Mouse (Mus musculus): ENCODE measurements around the gene Gfer. TPM values are rescaled to one million over a fixed set of nuclear protein-coding genes. Genes with fewer than 3 reads are reported as not detected.
A peak's percentile ranks its signal among the peaks of the same experiment; 100 is the strongest.

The Gfer gene
- polyA plus RNA-seq, 1 experiment from 2014 or later, result 37.3 TPM

DNA sequence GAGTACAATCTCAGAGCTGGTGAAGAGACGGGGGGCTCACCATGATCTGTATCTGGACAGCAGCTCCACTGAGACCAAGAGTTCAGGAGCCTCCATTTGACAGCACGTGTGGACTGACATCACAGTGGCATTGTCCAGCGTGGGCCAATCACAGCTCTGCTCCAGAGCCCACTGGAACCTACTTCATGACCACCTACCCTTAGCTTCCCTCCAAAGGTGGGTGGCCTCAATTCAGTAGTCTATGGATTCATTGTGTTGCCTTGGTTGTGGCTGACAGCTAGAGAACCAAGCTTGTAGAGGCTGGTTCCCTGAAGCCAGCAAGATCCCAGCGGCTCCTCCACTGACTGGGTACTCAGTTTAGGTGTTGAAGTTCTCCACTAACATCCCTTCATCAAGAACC, 22.0 kb upstream of the Gfer start, which contains the start of the genes Rnf151 and Rps2:
Gene Rnf151, minus strand, starts transcription at position 121 of the 400 bp plus-strand sequence.
Gene Rps2, plus strand, starts transcription at position 174 of the 400 bp plus-strand sequence.
- H3K9ac ChIP-seq (ENCODE audit: low read depth, low read length), result no peak within 1 kb of the TSS; the same call in 1 of the 2 replicates
- no peaks in the 10 kb centered on the region for H3K9me3 ChIP-seq (ENCODE audit: control insufficient read depth, low read length)
- no peak for ATAC-seq
- peak within 1 kb of the TSS; percentile 62 for H3K4me2 ChIP-seq (ENCODE audit: low read length)
- peaks cover 23% of the 10 kb centered on the region for H3K4me1 ChIP-seq (ENCODE audit: control insufficient read depth, insufficient read depth, low read depth, low read length)
- H3K36me3 ChIP-seq (ENCODE audit: control insufficient read depth, insufficient read depth, low read length), result peaks cover 16% of the 10 kb centered on the region
- H3K27ac ChIP-seq (ENCODE audit: low read depth, low read length), result no peak within 1 kb of the TSS
- H3K27me3 ChIP-seq (replicated peaks; ENCODE audit: control insufficient read depth, insufficient read depth, low read length), result no peaks in the 10 kb centered on the region
- whole genome bisulfite sequencing, result 85% methylated on average over 4 of the region's 4 CpGs
- peak within 1 kb of the TSS; percentile 89 for H3K4me3 ChIP-seq (ENCODE audit: low read length)

DNA sequence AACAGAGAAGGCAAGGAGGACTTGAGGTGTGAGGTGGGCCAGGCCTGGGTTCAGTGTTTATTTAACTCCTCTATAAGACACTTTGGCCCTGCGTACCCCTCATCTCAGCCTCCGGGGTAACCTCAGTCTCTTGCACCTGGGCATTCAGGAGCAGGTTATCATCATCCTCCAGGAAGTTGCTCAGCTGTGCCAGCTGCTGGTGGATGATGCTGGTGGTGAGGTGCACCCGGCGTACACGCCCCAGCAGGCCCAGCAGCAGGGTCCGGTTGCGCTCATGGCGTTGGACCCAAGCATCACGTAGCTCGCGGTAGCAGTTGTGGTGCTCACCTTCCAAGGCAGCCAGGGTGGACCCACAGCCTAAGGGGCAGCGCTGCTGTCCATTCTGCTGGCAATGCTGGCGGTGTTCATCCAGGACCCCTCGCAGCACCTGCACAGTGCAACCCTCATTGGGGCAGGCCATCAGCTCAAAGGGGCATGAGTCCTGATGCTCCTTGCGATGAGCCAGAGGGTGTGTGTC, 20.3 kb upstream of the Gfer start:
- Histone ChIP-seq H3K27ac (ENCODE audit: low read depth, low read length) (no peak overlapping the region), H3K36me3 (ENCODE audit: control insufficient read depth, insufficient read depth, low read length) (peaks cover 7% of the 10 kb centered on the region), H3K4me1 (ENCODE audit: control insufficient read depth, insufficient read depth, low read depth, low read length) (peaks cover 9% of the 10 kb centered on the region), H3K4me3 (ENCODE audit: low read length) (no peak overlapping the region), H3K27me3 (replicated peaks; ENCODE audit: control insufficient read depth, insufficient read depth, low read length) (no peaks in the 10 kb centered on the region), H3K4me2 (ENCODE audit: low read length) (no peak overlapping the region), H3K9ac (ENCODE audit: low read depth, low read length) (no peak overlapping the region), H3K9me3 (ENCODE audit: control insufficient read depth, low read length) (no peaks in the 10 kb centered on the region)
- ATAC-seq, result no peak
- WGBS, result 95% methylated on average over 15 of the region's 15 CpGs

DNA sequence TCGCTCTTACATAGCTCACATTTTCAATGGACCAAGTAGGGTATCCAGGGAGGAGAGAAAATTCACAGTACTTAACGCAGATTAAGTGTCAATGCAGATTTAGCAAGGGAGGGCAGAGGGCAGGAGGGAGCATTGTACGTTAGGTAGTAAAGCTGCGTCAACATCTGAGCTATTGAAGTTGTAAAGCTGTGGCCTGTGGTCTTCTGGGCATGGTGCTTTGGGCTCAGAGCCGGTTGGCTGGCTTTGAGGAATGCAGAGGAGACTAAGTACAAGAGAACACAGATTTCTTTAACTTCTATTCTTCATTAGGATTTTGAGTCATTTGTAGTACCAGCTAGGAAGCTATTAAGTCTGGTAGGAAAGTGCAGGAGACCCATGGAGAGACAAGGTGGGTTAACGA, 19.6 kb upstream of the Gfer start:
- H3K4me3 ChIP-seq (ENCODE audit: low read length), result no peak overlapping the region
- 69% methylated on average over 6 of the region's 6 CpGs for WGBS
- H3K4me2 ChIP-seq (ENCODE audit: low read length), result no peak overlapping the region
- H3K4me1 ChIP-seq (ENCODE audit: control insufficient read depth, insufficient read depth, low read depth, low read length), result peaks cover 5% of the 10 kb centered on the region
- H3K27me3 ChIP-seq (replicated peaks; ENCODE audit: control insufficient read depth, insufficient read depth, low read length), result no peaks in the 10 kb centered on the region
- H3K27ac ChIP-seq (ENCODE audit: low read depth, low read length), result no peak overlapping the region
- H3K36me3 ChIP-seq (ENCODE audit: control insufficient read depth, insufficient read depth, low read length), result peaks cover 7% of the 10 kb centered on the region; the same call in 1 of the 2 replicates
- no peak for ATAC-seq
- no peak overlapping the region for H3K9ac ChIP-seq (ENCODE audit: low read depth, low read length)
- H3K9me3 ChIP-seq (ENCODE audit: control insufficient read depth, low read length), result no peaks in the 10 kb centered on the region

DNA sequence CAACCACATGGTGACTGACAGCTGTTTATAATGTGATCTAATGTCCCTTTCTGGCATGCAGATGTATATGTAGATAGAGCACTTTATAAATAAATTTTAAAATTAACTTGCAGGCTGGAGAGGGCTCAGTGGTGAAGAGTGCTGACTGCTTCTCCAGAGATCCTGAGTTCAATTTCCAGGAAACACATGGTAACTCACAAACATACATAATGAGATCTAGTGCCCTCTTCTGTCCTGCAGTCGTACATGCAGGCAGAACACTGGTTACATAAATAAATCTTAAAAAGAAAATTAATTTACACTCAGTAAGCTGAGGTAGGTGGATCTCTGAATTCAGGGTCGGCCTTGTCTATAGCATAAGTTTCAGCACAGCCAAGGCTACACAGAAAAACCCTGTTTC, 12.7 kb upstream of the Gfer start:
- Histone ChIP-seq H3K27me3 (replicated peaks; ENCODE audit: control insufficient read depth, insufficient read depth, low read length) (no peaks in the 10 kb centered on the region), H3K9me3 (ENCODE audit: control insufficient read depth, low read length) (no peaks in the 10 kb centered on the region), H3K36me3 (ENCODE audit: control insufficient read depth, insufficient read depth, low read length) (peaks cover 10% of the 10 kb centered on the region), H3K9ac (ENCODE audit: low read depth, low read length) (no peak overlapping the region), H3K4me2 (ENCODE audit: low read length) (no peak overlapping the region), H3K4me3 (ENCODE audit: low read length) (no peak overlapping the region), H3K27ac (ENCODE audit: low read depth, low read length) (no peak overlapping the region), H3K4me1 (ENCODE audit: control insufficient read depth, insufficient read depth, low read depth, low read length) (peaks cover 16% of the 10 kb centered on the region)
- WGBS, result 43% methylated on average over 2 of the region's 2 CpGs
- no peak for ATAC-seq

DNA sequence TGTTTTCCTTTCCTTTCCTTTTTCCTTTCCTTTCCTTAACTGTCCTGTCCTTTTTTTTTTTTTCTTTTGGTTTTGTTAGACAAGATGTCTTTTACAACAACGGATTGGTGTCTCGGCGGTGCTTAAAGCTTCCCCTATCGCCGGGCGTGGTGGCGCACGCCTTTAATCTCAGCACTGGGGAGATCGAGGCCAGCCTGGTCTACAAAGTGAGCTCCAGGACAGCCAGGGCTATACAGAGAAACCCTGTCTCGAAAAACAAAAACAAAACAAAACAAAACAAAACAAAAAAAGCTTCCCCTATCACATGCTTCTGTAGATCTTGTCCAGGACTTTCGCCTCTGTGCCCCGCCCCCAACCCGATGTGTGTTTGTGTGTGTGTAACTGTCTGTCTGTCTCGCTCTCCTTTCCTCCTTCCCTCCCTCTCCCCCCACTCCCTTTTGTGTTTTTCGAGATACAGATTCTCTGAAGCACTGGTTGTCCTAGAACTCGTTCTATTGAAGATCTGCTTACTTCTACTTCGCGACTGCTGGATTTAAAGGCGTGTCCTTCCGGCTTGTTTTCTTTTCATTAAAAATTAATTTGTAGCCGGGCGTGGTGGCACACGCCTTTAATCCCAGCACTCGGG, 12.0 kb upstream of the Gfer start:
- Histone ChIP-seq H3K27me3 (replicated peaks; ENCODE audit: control insufficient read depth, insufficient read depth, low read length) (no peaks in the 10 kb centered on the region), H3K27ac (ENCODE audit: low read depth, low read length) (peak overlapping the region; percentile 79), H3K9me3 (ENCODE audit: control insufficient read depth, low read length) (no peaks in the 10 kb centered on the region), H3K4me2 (ENCODE audit: low read length) (peak overlapping the region; percentile 66), H3K9ac (ENCODE audit: low read depth, low read length) (peak overlapping the region; percentile 78), H3K4me3 (ENCODE audit: low read length) (peak overlapping the region; percentile 86), H3K36me3 (ENCODE audit: control insufficient read depth, insufficient read depth, low read length) (peaks cover 10% of the 10 kb centered on the region), H3K4me1 (ENCODE audit: control insufficient read depth, insufficient read depth, low read depth, low read length) (peaks cover 16% of the 10 kb centered on the region)
- peak; percentile 75 for ATAC-seq
- WGBS, result 5% methylated on average over 24 of the region's 24 CpGs

DNA sequence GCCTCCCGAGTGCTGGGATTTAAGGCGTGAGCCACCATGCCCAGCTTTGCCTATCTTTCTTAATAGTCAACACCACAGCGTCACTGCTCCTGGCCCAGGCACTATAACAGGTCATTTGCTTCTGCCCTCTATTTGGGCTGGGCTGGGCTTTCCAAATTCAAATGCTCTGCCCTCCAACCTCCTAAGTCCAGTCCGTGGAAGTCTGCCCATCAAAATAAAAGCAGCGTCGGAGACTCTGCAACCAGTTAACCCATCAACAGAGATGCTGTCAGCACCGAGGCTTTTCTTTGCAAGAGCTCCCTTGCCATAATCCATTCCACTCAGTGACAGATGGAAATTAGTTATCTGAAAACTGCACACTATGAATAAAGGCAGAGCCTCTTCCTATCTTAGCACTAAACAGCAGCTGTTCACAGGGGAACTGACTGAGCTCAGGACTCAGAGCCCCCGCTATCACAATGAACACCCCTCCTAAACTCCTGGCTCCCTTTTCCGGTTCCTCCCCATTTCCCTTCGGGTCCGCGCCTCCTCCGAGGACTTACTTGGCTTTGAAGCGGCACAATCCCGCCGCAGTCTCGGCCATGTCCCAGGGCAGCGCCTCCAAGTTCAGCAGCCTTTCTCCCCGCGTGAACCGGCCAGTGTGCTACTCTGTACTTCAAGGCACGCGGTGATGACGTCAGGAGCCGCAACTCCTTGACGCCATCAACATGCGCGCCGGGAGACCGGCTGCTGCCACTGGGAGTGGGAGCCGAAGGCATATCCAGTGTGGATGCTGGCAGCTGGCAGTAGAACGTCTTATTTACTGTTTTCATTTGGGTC, 11.2 kb upstream of the Gfer start, which contains the start of gene Tbl3:
Gene Tbl3, minus strand, starts transcription at position 679 of the 819 bp plus-strand sequence.
- 4% methylated on average over 32 of the region's 32 CpGs for WGBS
- Histone ChIP-seq H3K4me3 (ENCODE audit: low read length) (peak within 1 kb of the TSS; percentile 86), H3K27ac (ENCODE audit: low read depth, low read length) (peak within 1 kb of the TSS; percentile 79), H3K9me3 (ENCODE audit: control insufficient read depth, low read length) (no peaks in the 10 kb centered on the region), H3K4me1 (ENCODE audit: control insufficient read depth, insufficient read depth, low read depth, low read length) (peaks cover 16% of the 10 kb centered on the region), H3K9ac (ENCODE audit: low read depth, low read length) (peak within 1 kb of the TSS; percentile 78), H3K36me3 (ENCODE audit: control insufficient read depth, insufficient read depth, low read length) (peaks cover 12% of the 10 kb centered on the region), H3K4me2 (ENCODE audit: low read length) (peak within 1 kb of the TSS; percentile 66), H3K27me3 (replicated peaks; ENCODE audit: control insufficient read depth, insufficient read depth, low read length) (no peaks in the 10 kb centered on the region)
- peak; percentile 92 for ATAC-seq

DNA sequence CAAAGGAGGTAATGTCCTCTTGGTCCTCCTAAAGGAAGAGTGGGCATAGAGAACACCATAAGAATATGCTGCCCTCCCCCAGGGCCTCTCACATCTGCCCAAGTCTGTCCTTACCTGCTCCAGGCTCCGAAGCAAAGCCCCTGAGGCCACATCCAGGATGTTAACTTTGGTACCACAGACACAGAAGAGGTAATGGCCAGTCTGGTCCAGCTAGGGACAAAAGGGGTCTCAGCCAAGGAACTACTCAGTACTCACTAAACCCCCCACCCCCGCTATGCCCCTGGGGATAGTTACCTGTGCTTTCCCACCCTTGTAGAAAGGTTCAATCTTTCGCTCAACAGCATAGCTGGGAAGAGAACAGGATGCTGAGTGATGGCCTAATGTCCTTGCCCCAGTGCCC, 9.9 kb upstream of the Gfer start:
- Histone ChIP-seq H3K4me3 (ENCODE audit: low read length) (no peak overlapping the region), H3K9ac (ENCODE audit: low read depth, low read length) (no peak overlapping the region), H3K36me3 (ENCODE audit: control insufficient read depth, insufficient read depth, low read length) (peaks cover 19% of the 10 kb centered on the region), H3K4me2 (ENCODE audit: low read length) (no peak overlapping the region), H3K9me3 (ENCODE audit: control insufficient read depth, low read length) (no peaks in the 10 kb centered on the region), H3K27me3 (replicated peaks; ENCODE audit: control insufficient read depth, insufficient read depth, low read length) (no peaks in the 10 kb centered on the region), H3K27ac (ENCODE audit: low read depth, low read length) (no peak overlapping the region), H3K4me1 (ENCODE audit: control insufficient read depth, insufficient read depth, low read depth, low read length) (peaks cover 16% of the 10 kb centered on the region)
- ATAC-seq, result no peak
- 97% methylated on average over 3 of the region's 3 CpGs for WGBS

DNA sequence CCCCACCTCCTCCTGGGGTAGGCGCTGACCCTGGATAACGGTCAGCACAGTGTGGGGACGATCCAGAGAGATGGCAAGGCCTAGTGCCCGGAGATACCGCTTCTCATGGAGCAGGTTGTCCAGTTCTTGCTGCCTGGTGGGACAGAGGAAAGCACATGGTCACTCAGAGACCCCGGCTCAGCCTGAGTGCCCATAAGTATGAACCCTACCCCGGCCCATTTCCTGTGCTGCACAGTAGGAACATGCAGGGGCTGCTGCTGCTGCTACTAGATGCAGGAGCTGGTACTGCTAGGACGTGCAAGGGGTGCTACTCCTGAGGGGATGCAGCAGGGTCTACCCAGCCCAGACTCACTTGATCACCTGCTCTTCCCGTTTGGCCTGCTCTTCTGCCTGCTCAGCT, 5.3 kb upstream of the Gfer start:
- H3K27me3 ChIP-seq (replicated peaks; ENCODE audit: control insufficient read depth, insufficient read depth, low read length), result no peaks in the 10 kb centered on the region
- H3K4me3 ChIP-seq (ENCODE audit: low read length), result no peak overlapping the region
- no peak overlapping the region for H3K9ac ChIP-seq (ENCODE audit: low read depth, low read length)
- 92% methylated on average over 9 of the region's 9 CpGs for WGBS
- H3K4me1 ChIP-seq (ENCODE audit: control insufficient read depth, insufficient read depth, low read depth, low read length), result peaks cover 17% of the 10 kb centered on the region
- H3K36me3 ChIP-seq (ENCODE audit: control insufficient read depth, insufficient read depth, low read length), result peaks cover 30% of the 10 kb centered on the region
- ATAC-seq, result no peak
- no peaks in the 10 kb centered on the region for H3K9me3 ChIP-seq (ENCODE audit: control insufficient read depth, low read length)
- H3K4me2 ChIP-seq (ENCODE audit: low read length), result no peak overlapping the region
- no peak overlapping the region for H3K27ac ChIP-seq (ENCODE audit: low read depth, low read length)

DNA sequence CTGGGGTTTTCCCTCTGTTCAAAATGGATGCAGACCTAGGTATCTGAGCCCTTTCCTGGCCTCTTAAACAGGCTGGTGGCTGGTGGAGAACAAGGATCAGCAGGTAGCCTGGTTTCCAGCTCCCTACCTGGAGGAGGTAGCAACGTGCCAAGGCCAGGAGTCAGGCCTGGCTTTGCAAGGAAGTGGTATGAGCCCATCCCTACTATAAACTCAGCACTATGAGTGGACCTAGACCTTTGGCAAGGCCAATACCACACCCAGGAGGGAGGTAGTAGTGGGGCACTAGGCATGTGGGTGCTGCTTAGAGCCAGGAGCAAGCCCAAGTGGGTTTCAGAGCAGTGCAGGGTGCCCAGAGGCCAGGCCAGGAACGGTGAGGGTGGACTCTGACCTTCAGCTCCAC, 3.5 kb upstream of the Gfer start:
- Histone ChIP-seq H3K4me2 (ENCODE audit: low read length) (no peak overlapping the region), H3K27me3 (replicated peaks; ENCODE audit: control insufficient read depth, insufficient read depth, low read length) (no peaks in the 10 kb centered on the region), H3K27ac (ENCODE audit: low read depth, low read length) (no peak overlapping the region), H3K36me3 (ENCODE audit: control insufficient read depth, insufficient read depth, low read length) (peaks cover 28% of the 10 kb centered on the region), H3K9me3 (ENCODE audit: control insufficient read depth, low read length) (no peaks in the 10 kb centered on the region), H3K4me3 (ENCODE audit: low read length) (no peak overlapping the region), H3K9ac (ENCODE audit: low read depth, low read length) (no peak overlapping the region), H3K4me1 (ENCODE audit: control insufficient read depth, insufficient read depth, low read depth, low read length) (peaks cover 20% of the 10 kb centered on the region)
- WGBS, result 95% methylated on average over 2 of the region's 2 CpGs
- ATAC-seq, result no peak
